Mouse (Mus musculus): ENCODE measurements at regions not wholly inside any gene's neighbourhood (a gene's known extent, or its start where the extent isn't known, plus 50 kb on each side); places are given as distances from the start of the nearest gene placed in this dataset.

- no peak for DNase-seq (ENCODE audit: low spot score in 2 of 2)
Observed at GRCm38 (mm10) chr17:84888525-84888924, 68.0 kb upstream of the Ppm1b start.

GRCm38 (mm10) chr17:84890871-84891599 lies 65.5 kb upstream of the Ppm1b start:
- no peak for DNase-seq (ENCODE audit: low spot score in 2 of 2)

GRCm38 (mm10) chr17:84893273-84894033 lies 63.1 kb upstream of the Ppm1b start:
- DNase-seq (ENCODE audit: low spot score in 2 of 2) = no peak

GRCm38 (mm10) chr17:84895526-84895925 lies 61.0 kb upstream of the Ppm1b start:
- DNase-seq (ENCODE audit: low spot score in 2 of 2) = no peak

- DNase-seq (ENCODE audit: low spot score in 2 of 2) = no peak
Observed at GRCm38 (mm10) chr17:84896572-84896971, 60.0 kb upstream of the Ppm1b start.

GRCm38 (mm10) chr17:84898407-84898806 lies 58.1 kb upstream of the Ppm1b start:
- no peak for DNase-seq (ENCODE audit: low spot score in 2 of 2)

- no peak for DNase-seq (ENCODE audit: low spot score in 2 of 2)
Observed at GRCm38 (mm10) chr17:84903625-84904337, 52.8 kb upstream of the Ppm1b start.

Data from spleen, postnatal 10 days (tissue).